Comparison of ENCODE assay signal across 21 mouse cellular contexts in genomic region chr4:32479231-32479630, GRCm38 (mm10).
DNase-seq lines count a peak whose midpoint lies in the region; ATAC-seq lines count a peak whose summit lies in the region.
"Had no signal": no experiment of that assay in that cellular context is flagged by ENCODE, and none has a peak within 500 bp of the region (broad histone marks: within the 10 kb centered on the region; RNA-seq: fewer than 3 reads in every experiment).

No protein-coding gene starts in this region.

- no peak overlapping the region for H3K4me3 ChIP-seq in hindbrain, embryonic 10.5 days
- H3K4me3 ChIP-seq in hindbrain, embryonic 16.5 days (ENCODE audit: low read length) = no peak overlapping the region
- H3K4me3 ChIP-seq in hindbrain, embryonic 14.5 days (replicated peaks; ENCODE audit: low read length) = no peak overlapping the region
- H3K4me3 ChIP-seq: heart, embryonic 13.5 days; intestine, embryonic 15.5 days; limb, embryonic 15.5 days; liver, embryonic 15.5 days had no signal

- no peak for ATAC-seq in hindbrain, embryonic 16.5 days
- ATAC-seq in hindbrain, embryonic 14.5 days (ENCODE audit: low FRiP score) = no peak
- ATAC-seq: intestine, embryonic 15.5 days had no signal

- H3K9me3 ChIP-seq in hindbrain, embryonic 10.5 days = peaks cover 6% of the 10 kb centered on the region; the same call in 1 of the 2 replicates
- peaks cover 4% of the 10 kb centered on the region for H3K9me3 ChIP-seq in hindbrain, embryonic 16.5 days (ENCODE audit: control insufficient read depth, low read length)
- no peaks in the 10 kb centered on the region for H3K9me3 ChIP-seq in hindbrain, embryonic 14.5 days (ENCODE audit: control insufficient read depth, low read length)
- H3K9me3 ChIP-seq: intestine, embryonic 15.5 days; limb, embryonic 15.5 days; liver, embryonic 15.5 days had no signal

- H3K9ac ChIP-seq in hindbrain, embryonic 16.5 days (ENCODE audit: low read depth, low read length) = no peak overlapping the region
- no peak overlapping the region for H3K9ac ChIP-seq in hindbrain, embryonic 14.5 days
- H3K9ac ChIP-seq: heart, embryonic 13.5 days; intestine, embryonic 15.5 days; limb, embryonic 15.5 days; liver, embryonic 15.5 days had no signal

- peaks cover 72% of the 10 kb centered on the region for H3K4me1 ChIP-seq in hindbrain, embryonic 10.5 days (replicated peaks)
- peaks cover 45% of the 10 kb centered on the region for H3K4me1 ChIP-seq in hindbrain, embryonic 16.5 days (ENCODE audit: control insufficient read depth, insufficient read depth, low read depth, low read length)
- peaks cover 63% of the 10 kb centered on the region for H3K4me1 ChIP-seq in hindbrain, embryonic 14.5 days (replicated peaks; ENCODE audit: control insufficient read depth, insufficient read depth, low read length)
- H3K4me1 ChIP-seq: liver, embryonic 15.5 days had no signal

- DNase-seq in hindbrain, embryonic 10.5 days (ENCODE audit: low spot score) = no peak
- peak; percentile 26 for DNase-seq in ES-CJ7 (ENCODE audit: low read depth, low spot score)
- peak; percentile 55 for DNase-seq in ZHBTc4 (ENCODE audit: low read depth, low spot score)
- DNase-seq in hindbrain, embryonic 14.5 days (ENCODE audit: low spot score) = no peak
- no peak for DNase-seq in kidney, postnatal 36 days
- no peak for DNase-seq in urinary bladder, adult 2 months (ENCODE audit: low spot score)
- DNase-seq: adrenal gland, postnatal 10 days; cerebellum, postnatal 14 days; heart, adult 18-20 months; heart, postnatal 4 days; kidney, adult 9 months; kidney, postnatal 25 days; right cerebral cortex, postnatal 14 days; spleen, adult 18-20 months; thymus, adult 2 months had no signal

- no peaks in the 10 kb centered on the region for H3K27me3 ChIP-seq in hindbrain, embryonic 10.5 days (ENCODE audit: insufficient read depth, poor library complexity, severe bottlenecking)
- no peaks in the 10 kb centered on the region for H3K27me3 ChIP-seq in hindbrain, embryonic 16.5 days (replicated peaks; ENCODE audit: control insufficient read depth, insufficient read depth, low read length)
- H3K27me3 ChIP-seq in hindbrain, embryonic 14.5 days (ENCODE audit: control insufficient read depth, insufficient read depth, low read length) = no peaks in the 10 kb centered on the region
- H3K27me3 ChIP-seq: heart, embryonic 13.5 days; intestine, embryonic 15.5 days; limb, embryonic 15.5 days; liver, embryonic 15.5 days had no signal

- 30% methylated on average over 3 of the region's 3 CpGs for WGBS in hindbrain, embryonic 10.5 days
- WGBS in hindbrain, embryonic 16.5 days = 11% methylated on average over 3 of the region's 3 CpGs
- WGBS in hindbrain, embryonic 14.5 days = 6% methylated on average over 3 of the region's 3 CpGs

- no peaks in the 10 kb centered on the region for H3K36me3 ChIP-seq in hindbrain, embryonic 10.5 days
- H3K36me3 ChIP-seq in hindbrain, embryonic 16.5 days (ENCODE audit: control insufficient read depth, insufficient read depth, low read length) = no peaks in the 10 kb centered on the region
- H3K36me3 ChIP-seq in hindbrain, embryonic 14.5 days (replicated peaks; ENCODE audit: control insufficient read depth, insufficient read depth) = no peaks in the 10 kb centered on the region
- H3K36me3 ChIP-seq: heart, embryonic 13.5 days; intestine, embryonic 15.5 days; limb, embryonic 15.5 days; liver, embryonic 15.5 days had no signal

- H3K4me2 ChIP-seq in hindbrain, embryonic 16.5 days (ENCODE audit: low read length) = no peak overlapping the region
- no peak overlapping the region for H3K4me2 ChIP-seq in hindbrain, embryonic 14.5 days (replicated peaks)
- H3K4me2 ChIP-seq: heart, embryonic 13.5 days; intestine, embryonic 15.5 days; limb, embryonic 15.5 days; liver, embryonic 15.5 days had no signal

- H3K27ac ChIP-seq in hindbrain, embryonic 10.5 days = peak overlapping the region; percentile 87
- H3K27ac ChIP-seq in hindbrain, embryonic 16.5 days (ENCODE audit: low read depth, low read length) = no peak overlapping the region
- 0 out of 2 replicates have a peak overlapping the region, but pooled peaks have one; percentile 23 for H3K27ac ChIP-seq in hindbrain, embryonic 14.5 days
- H3K27ac ChIP-seq: heart, embryonic 13.5 days; intestine, embryonic 15.5 days; limb, embryonic 15.5 days; liver, embryonic 15.5 days; macrophage had no signal

Comparison
In these comparisons a context has a peak if more than half of its experiments do, and no peak if none do; other contexts are left out.
1. DNase-seq: peak in ES-CJ7 (single experiment) and ZHBTc4 (single experiment); none in hindbrain, embryonic 10.5 days (single experiment), hindbrain, embryonic 14.5 days (single experiment), kidney, postnatal 36 days (0 of 2) and urinary bladder, adult 2 months (single experiment).